Mouse (Mus musculus): Measurements from ENCODE around the gene Tesk2.
"Not testable (repeated sequence)": the region's sequence is repeated elsewhere in the genome, so short reads cannot be mapped to it uniquely, and the experiment has no call there.

Gene Tesk2

DNA sequence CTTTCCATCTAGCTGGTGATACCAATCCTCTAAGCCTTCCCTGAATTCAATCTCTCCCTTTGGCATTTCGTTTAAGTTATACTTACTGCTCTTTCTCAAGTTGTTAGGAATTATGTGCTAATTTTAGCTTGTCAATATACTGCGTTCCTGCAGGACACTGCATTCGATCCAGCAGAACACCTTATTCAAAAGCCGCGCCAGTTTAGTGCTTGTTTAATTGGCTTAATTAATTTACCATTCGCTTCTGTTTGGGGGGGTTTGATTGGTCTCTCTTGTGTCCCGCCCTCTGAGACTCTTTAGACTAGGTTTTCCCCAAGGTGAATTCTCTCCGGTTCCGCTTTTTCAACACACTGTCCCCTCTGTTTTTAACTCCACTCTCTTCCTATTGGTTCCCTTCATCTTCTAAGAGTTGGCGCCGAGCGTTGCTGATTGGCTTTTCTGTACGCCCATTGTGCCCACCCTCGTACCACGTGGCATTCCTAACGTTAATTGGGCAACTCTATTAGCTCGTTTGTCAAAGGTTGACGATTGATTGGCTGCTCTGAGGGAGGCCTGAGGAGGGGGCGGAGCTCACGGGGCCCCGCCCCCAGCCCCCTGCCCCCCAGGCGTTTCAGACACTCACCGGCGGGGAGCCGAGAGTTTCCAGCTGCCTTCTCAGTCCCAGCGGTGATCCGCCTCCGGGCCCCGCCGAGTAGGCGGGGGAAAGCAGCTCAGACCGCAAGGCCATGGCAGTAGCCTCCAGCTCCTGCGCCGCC lies at the start of gene Tesk2:
Tesk2 (plus strand) TSS at position 606 of the 755 bp plus-strand sequence.
- peak; percentile 88 for DNase-seq

DNA sequence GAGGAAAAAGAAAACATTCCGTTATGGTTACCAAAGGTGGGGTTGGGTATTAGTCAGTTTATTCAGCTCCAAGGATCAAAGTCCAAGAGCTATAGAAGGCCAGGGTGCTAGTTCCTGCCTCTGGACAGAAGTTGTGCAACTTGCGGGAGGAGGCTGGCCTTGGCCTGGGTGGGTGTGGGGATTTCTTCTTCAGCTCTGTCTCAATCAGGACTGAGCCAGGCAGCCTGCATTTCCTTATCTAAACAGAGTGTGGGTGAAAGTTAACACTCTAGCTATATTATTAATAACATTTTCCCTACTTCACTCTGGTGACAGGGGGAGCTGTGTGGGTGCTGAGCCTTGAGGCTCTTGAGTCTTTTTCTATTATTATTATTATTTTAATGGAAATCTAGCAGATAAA lies 48.0 kb upstream of the Tesk2 start:
- DNase-seq: no peak

DNA sequence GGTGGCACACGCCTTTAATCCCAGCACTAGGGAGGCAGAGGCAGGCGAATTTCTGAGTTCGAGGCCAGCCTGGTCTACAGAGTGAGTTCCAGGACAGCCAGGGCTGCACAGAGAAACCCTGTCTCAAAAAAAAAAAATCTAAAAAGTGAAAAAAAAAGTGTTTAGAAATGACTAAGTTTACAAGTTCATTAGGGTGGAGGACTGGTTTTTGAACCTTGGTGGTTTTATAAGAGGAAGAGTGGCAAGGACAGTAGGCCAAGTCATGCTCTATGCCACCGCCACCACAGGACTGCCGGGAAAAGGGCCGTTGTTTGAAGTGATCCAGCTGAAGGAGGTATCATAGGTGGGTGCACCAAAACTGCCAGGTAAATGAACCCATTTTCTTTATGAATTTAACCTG lies 46.0 kb upstream of the Tesk2 start:
- not testable (repeated sequence) for DNase-seq

DNA sequence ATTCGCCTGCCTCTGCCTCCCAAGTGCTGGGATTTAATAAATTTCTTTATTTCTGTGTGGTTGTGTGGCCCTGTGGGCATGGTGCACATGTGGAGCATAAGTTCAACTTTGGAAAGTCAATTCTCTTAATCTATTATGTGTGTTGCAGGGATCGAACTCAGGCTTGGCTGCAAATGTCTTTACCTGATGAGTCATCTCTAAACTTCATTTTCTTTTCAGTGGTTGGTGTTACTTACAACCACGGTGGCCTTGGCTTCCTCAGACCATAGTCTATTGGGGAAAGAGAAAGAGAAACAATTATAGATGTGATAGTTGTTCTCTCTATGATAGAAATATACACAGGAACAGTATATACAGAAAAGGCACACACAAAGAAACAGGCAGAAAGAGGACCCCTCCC lies 44.7 kb upstream of the Tesk2 start:
- no peak for DNase-seq

DNA sequence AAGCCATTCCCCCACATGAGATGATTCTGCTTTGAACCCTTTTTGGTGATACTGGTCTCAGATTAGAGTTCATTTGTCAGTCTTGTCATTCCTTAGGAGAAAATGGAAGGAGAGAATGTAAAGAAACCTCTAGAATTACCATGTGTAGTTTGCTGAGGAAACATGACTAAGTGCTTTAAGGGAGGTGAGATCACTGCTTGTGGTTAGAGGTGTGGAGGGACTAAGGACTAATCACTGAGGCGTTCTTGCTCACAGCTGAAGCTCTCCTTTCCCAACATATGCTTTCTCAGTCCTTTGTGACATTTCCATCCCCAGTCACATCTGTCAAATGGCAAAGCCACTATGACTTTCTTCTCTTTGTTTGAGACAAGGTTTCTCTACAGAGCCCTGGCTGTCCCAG lies 42.9 kb upstream of the Tesk2 start:
- DNase-seq: no peak

DNA sequence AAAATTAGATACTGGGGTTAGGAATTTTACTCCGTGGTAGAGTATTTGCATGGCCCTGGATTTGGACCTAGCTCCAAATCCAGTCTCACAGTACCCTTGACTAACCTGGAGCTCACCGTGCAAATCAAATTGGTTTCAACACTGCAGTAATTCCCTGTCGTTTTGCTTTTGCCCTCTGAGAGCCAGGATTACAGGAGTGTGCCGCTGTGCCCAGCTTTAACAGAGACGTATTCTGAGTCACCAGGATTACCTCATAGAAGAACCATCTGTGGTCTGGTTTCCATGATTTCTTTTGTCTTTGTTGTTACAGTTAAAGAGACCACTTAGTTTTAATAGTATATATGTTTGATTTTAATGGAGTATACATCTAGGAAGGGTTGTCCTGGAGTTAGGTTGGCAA lies 41.6 kb upstream of the Tesk2 start:
- no peak for DNase-seq

DNA sequence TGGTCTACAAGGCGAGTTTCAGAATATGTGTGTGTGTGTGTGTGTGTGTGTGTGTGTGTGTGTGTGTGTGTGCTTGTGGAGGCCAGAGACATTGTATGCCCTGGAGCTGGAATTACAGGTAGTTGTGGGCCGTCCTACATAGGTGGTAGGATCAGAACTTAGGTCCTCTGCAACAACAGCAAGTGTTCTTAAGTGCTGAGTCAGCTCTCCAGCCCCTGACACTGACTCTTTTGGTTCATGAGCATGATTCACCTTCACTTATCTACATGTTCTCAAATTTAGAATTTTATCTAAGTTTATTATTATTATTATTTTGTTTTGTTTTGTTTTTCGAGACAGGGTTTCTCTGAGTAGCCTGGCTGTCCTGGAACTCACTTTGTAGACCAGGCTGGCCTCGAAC lies 40.2 kb upstream of the Tesk2 start:
- not testable (repeated sequence) for DNase-seq

DNA sequence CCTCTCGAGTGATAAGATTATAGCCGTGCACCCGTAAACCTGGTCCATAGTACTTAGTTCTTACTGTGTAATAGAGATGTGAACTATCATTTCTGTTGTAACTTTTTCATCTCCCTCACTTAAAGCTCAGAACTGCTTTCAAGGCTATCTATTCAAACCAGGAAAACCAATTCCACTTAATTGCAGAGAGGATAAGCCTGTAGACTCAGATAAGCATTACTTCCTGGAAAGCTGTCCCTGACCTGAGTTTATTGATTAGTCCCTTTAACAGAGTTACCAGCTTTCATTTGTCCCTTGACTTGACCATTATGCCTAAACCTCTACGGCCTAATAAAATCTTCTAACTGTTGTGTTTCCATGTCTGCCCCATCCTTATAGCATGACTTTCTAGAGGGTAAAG lies 36.8 kb upstream of the Tesk2 start:
- no peak for DNase-seq

DNA sequence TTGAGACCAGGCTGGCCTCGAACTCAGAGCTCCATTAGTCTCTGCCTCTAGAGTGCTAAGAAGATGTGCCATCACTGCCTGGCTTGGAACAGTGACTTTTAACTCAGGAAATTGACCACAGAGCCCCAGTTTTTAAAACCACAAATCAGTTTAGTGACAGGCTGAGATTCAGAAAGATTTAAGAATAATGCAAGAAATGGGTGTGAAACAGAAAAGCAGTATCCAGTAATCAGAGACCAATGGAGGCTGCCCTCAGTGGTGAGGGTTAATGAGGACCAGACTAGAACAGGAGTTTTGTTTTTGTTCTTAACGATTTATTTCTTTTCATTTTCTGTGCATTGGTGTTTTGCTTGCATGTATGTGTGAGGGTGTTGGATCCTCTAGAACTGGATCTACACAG lies 36.1 kb upstream of the Tesk2 start:
- DNase-seq: no peak

DNA sequence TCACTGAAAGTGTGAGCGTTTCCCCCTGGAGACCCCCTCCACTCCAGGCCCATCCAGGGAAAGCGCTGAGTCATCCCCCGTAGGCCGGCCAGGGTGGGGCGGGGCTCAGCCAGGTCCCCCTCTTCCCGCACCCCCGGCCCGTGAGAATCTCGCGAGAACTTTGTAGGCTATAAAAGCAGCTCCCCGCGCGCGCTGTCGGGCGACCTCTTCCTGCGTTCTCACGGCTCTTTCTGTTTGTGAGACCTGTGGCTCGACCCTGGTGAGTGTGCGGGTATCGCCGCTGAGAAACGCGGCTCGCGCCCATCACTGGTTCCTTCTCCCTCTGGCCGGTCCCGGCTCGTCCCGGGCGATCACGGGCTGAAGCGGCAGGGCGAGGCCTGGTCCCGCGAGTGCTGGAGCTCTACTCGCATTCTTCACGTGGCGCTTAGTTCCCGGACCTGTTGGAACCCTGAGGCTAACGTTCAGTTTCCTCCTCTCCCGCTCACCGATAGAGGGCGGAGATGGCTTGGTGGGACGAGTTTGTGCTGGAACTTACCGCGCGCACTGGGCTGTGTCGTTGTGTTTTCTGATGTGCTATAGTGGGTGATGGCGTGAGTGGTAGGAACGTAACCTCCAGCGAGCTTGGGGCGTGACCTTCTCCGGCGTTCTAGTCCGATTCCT lies 35.2 kb upstream of the Tesk2 start, which contains the start of gene Prdx1:
Prdx1 (plus strand) TSS at position 143 of the 660 bp plus-strand sequence.
- DNase-seq: peak; percentile 90

DNA sequence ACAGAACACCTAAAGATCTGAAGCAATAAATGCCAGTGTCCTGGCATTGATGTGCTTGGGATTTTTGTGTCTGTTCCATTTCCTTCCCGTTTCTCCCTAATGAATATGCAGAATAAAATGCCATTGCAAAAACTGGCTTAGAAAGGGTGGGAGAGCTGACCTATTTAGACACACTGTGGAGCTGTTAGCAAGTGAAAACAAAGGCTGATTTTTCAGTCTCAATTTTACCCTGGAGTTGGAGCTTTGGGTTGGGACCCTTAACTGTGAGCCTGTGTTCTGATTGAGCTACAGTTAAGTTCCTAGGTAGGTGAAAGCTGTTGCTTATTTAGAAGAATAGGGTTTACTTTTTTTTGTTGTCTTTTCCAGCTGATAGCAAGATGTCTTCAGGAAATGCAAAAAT lies 33.7 kb upstream of the Tesk2 start:
- DNase-seq: no peak

DNA sequence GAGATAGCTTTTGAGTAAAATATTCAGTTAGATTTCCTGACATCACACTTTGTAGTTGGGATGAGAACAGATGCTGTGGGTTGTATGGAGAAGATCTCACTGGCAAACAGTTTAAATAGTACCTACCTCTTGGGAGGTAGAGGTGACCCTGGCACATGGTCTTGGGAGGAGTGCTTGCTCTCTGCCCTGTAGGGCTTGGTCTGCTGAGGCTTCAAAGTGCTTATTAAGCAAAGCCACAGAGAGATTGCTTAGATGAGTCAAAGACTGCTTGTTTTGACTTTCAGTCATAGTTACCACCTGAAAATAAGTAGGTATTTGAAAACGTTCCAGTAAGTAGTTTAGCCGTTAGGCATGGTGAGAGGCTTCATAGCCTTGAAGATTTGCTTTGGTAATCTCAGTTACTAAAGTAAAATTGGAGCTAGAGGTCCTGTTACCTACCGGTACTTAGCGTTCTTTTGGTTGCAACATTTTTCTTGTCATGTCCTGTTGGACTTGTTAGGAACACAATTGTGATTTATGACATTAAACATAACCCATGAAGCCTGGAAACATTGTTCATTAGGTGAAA lies 31.4 kb upstream of the Tesk2 start:
- no peak for DNase-seq

DNA sequence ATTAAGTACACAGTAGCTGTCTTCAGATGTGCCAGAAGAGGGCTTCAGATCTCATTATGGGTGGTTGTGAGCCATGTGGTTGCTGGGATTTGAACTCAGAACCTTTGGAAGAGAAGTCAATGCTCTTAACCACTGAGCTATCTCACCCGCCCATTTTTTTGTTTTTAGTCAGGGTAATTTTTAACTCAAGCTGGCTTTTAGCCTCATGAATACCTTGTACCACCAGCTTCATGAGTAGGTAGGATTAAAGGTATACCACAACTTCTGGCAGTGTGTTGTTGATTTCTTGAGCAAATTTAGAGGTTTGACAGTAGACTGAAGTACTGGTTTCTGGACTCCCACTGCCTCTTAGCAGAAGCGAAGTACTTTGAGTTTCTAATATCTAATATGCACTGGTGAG lies 28.6 kb upstream of the Tesk2 start:
- no peak for DNase-seq

DNA sequence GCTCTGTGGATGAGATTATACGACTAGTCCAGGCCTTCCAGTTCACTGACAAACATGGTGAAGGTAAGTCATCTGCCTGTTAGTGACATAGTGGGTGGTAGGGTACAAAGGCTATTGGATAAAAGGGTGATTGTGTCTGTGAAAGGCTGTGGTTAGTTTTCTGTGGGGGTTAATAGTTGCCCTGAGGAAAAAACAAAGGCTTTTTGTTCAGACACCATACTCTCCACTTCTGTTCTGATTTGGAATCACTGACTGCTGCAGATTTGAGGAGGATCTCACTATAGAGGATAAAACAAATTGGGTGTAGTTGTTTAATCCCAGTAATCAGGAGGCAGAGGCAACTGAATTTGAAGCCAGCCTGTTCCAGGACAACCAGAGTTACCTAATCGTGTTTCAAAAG lies 27.0 kb upstream of the Tesk2 start:
- DNase-seq: no peak

DNA sequence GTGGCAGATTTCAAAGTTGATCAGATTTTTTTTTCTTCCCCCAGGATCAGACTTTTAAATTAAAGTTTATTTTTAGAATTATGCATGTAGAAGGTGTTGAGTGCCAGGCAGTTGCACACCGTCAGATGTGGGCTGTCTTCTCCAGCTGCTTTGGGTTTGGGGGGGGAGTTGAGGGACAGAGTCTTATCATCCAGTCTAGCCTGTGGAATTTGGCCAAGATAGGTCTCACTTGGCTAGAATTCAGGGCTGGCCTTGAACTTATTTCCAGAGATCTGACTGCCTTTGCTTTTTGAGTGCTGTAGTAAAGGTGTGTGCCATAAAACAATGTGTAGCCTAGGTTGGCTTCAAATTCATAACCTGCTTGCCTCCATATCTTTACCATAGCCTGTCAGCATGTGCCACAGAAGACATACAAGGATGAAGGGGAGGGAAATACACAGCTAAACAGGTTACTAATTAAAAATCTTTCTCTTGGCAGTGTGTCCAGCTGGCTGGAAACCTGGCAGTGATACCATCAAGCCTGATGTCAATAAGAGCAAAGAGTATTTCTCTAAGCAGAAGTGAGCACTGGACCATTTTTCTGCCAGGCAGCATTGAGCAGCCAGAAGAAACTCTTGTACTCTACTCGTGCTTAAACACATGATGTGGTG lies 21.9 kb upstream of the Tesk2 start:
- no peak for DNase-seq

DNA sequence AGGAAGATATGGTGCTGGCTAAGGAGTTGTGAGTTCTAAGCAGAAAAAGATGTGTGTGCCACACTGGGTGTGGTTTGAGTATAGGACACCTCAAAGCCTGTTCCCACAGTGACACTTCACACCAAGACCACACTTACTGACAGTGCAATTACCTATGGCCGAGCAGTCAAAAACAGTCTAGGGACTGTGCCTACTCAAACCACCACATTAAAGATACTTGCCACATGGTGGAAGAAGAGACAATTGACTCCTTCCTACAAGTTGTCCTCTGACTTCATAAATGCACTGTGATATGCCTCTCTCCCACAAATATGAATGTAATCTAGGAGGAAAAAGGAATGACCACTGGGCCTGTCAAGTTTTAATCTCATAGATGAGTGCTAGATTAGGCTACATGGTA lies 19.8 kb upstream of the Tesk2 start:
- no peak for DNase-seq

DNA sequence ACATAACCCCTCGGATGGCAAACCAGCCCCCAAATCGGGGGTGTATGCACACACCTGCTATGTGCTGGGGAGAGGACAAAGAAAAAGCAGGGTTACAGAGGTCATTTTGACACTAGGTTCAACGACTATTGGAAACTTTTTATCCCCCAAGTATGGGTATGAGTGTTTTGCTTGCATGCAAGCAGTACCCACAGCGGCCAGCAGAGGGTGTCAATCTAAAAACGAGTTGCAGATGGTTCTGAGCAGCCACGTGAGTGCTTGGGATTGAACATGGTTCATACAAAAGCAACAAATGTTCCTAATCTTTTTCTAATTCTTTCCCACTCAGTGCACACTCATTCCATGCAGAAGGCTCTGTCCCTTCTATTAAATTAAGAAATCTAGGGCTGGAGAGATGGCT lies 16.9 kb upstream of the Tesk2 start:
- peak; percentile 58 for DNase-seq

DNA sequence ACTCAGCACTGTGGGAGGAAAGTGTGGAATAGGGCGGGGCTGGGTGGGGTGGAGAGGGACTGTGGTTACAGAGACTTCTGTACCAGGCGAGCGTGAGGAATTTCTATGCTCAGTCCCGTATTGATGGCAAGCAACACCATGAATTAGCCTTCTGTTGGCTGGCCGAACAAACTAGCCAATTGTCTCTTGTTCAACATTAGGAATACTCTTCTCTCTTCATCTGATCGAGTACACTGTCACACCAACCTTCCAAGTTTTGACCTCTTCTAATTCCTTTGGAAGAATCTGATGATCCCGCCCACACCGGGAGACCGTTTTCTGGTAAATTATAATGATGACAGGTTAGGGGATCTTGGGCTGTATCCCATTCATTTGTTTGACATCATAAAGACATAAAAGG lies 13.1 kb upstream of the Tesk2 start:
- DNase-seq: peak; percentile 39

DNA sequence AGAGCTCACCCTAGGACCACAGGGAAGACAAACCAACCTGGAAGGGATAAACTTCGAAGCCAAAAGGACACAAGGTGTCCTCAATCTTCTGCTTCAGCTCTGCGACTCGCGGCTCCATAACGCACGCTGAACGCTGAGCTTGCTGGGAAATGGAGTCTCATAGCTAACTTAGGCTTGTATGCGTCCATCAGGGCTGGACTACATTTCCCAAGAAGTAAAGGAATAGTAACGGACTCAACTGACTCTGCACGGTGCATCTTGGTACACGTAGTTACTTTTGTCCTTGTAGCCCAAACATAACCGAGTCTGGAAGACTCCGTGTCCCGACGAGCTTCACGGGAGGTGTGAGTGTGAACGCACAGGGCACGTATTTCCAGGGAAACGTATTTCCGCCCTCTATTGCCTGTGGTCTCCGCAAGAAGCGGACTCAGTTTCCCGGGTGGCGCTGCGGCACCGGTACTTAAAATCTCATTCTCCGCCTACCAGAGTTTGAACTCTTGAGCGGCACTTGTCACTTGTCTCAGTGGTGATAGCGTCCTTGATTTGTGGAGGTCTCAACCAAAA lies 12.5 kb upstream of the Tesk2 start, which contains the start of the genes Mmachc and Ccdc163:
Mmachc (minus strand) TSS at position 206 of the 564 bp plus-strand sequence.
Ccdc163 (plus strand) TSS at position 309 of the 564 bp plus-strand sequence.
- DNase-seq: peak; percentile 90

DNA sequence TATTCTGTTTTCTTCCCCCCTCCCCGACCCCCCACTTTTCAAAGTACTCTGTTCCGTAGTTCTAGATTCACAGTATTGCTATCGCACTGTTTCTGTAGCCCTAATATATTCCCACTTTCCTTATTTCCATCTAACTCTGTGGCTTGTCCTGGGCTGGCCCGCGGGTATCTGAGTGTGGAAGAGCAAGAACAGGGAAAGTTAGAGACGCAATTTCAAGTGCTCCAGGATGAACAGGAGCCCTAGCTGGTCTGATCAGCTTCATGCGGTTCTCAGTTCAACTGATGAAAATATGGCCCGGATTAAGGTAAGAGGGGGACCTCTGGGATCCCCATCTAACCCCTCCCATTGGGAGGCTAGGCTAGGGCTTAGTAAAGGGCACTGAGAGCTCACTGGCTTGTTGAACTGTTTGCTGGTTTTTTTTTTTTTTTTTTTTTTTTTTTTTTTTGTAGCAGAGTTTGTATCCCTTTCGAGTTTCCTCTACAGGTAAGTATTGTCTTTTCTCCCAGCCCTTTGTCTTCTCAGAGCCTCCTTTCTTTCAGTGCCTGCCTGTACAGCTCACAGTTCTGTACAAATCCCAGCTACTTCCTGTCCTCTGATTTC lies 11.9 kb upstream of the Tesk2 start:
- DNase-seq: no peak

DNA sequence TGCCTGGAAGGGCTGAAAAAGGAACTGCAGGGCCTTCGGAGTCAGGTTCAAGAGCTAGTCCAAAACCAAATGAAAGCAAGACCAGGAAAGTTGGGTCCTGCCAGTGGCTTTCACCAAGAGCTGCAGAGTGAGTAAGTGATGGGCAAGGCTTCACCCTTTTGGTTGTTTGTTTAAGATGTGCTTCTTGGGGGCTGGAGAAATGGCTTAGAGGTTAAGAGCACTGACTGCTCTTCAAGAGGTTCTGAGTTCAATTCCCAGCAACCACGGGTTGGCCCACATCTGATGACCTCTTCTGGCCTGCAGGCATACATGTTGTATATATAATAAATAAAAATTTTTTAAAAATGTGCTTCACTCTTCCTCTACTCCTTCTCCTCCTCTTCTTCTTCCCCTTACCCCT lies 10.6 kb upstream of the Tesk2 start:
- DNase-seq: no peak

DNA sequence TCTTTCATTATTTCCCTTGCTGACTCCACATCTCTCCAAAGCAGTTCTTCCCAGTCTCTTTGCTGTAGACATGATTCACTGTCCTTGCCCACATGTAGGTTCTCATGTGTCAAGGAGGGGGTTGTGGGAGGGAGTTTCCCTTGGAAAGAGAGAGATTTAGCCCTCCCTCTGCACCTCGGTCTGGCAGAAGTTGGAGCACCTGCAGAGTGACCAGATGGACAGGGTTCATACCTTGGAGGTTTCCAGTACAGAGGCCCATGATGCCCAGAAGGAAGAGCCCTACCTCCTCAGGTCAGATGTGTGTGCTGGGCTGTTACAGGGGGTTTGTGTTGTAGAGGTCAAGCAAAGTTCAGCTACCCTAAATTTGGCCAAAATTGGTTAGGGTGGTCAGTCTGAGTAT lies 8.2 kb upstream of the Tesk2 start:
- DNase-seq: no peak

DNA sequence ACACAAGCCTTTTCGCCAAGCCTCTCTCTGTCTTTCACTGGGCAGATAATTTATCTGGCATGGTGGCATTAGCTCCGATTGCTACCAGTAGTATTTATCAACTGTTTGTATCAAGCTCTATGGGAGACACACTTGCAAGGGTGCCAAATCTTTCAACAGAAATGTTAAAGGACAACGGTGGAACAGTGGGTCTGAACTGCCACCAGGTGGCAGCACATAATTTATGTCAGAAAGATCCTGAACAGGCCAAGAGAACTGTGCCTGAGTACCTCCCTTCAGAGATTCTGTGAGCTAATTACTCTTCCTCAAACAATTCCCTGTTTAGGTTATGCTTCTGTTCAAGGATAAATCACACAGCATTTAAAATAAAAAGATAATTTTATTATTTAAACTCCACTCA lies 1.4 kb upstream of the Tesk2 start:
- peak; percentile 68 for DNase-seq

All from cerebellum, adult 8-10 months (tissue).